Mouse (Mus musculus): Measurements from ENCODE around the gene Igf2bp3. TPM values are rescaled to one million over a fixed set of nuclear protein-coding genes. Genes with fewer than 3 reads are reported as not detected.
"Not testable (repeated sequence)": the region's sequence is repeated elsewhere in the genome, so short reads cannot be mapped to it uniquely, and the experiment has no call there.

Gene Igf2bp3
- total and polyA plus RNA-seq, 3 experiments: 18.4 to 35.6 (median 22.0) TPM

GRCm38 (mm10) chr6:49214928-49215747 is at the start of gene Igf2bp3 (continued):
- TF ChIP-seq SIN3A (IDR thresholded peaks at IDR 0.05; ENCODE audit: low read length): no peak; the same call in 1 of the 2 replicates

GRCm38 (mm10) chr6:49264446-49264845 is 49.7 kb upstream of the Igf2bp3 start:
- H3K9ac ChIP-seq (ENCODE audit: insufficient read depth, low read depth); H3K4me3 ChIP-seq (replicated peaks in 1 of 3; ENCODE audit: low read depth in 2 of 3, low read length in 2 of 3, poor library complexity in 1 of 3); H3K36me3 ChIP-seq (replicated peaks in 1 of 2; ENCODE audit: control insufficient read depth in 1 of 2, insufficient read depth in 1 of 2, low read length in 1 of 2); dilution Hi-C loops (cut with MboI; ENCODE audit: extremely low pct_ligation_motif_present, extremely low pct_unique_long_range_greater_than_20kb, low sequenced_read_pairs); H3K27ac ChIP-seq (ENCODE audit: insufficient read depth, low read depth); H3K27me3 ChIP-seq (replicated peaks); H3K9me3 ChIP-seq (replicated peaks; ENCODE audit: low read length); in situ Hi-C loops (cut with MboI; ENCODE audit: low pct_ligation_motif_present, low pct_unique_long_range_greater_than_20kb, low sequenced_read_pairs); DNase-seq (ENCODE audit: extremely low read depth): not testable (repeated sequence)
- Histone ChIP-seq H3K79me2 (replicated peaks; ENCODE audit: control insufficient read depth, extremely low read depth, insufficient read depth, poor library complexity, severe bottlenecking) (peaks cover 36% of the 10 kb centered on the region), H3K4me1 (ENCODE audit: control insufficient read depth in 1 of 2, insufficient read depth in 2 of 2) (peaks cover 0 to 30% of the 10 kb centered on the region in 2 experiments; a peak in 2 of 4 replicates), H3K4me2 (ENCODE audit: insufficient read depth, low read depth, poor library complexity, severe bottlenecking) (0 out of 2 replicates have a peak overlapping the region, but pooled peaks have one; percentile 63)

- H3K4me2 ChIP-seq (ENCODE audit: insufficient read depth, low read depth, poor library complexity, severe bottlenecking): peak within 1 kb of the TSS; percentile 100; the same call in 1 of the 2 replicates
- H3K27me3 ChIP-seq (replicated peaks): no peaks in the 10 kb centered on the region
- dilution Hi-C loops (cut with MboI; ENCODE audit: extremely low pct_ligation_motif_present, extremely low pct_unique_long_range_greater_than_20kb, low sequenced_read_pairs): no loop called here
- peak within 1 kb of the TSS; percentile 84 for H3K9ac ChIP-seq (ENCODE audit: insufficient read depth, low read depth)
- TF ChIP-seq TBP (conservative IDR thresholded peaks at IDR 0.05; ENCODE audit: low read depth, low read length) (peak; percentile 91), ETS1 (conservative IDR thresholded peaks at IDR 0.05; ENCODE audit: low read depth, low read length) (peak; percentile 69), ZNF384 (IDR thresholded peaks at IDR 0.05; ENCODE audit: low read depth, low read length) (no peak), E2F4 (IDR thresholded peaks at IDR 0.05; ENCODE audit: insufficient replicate concordance, low read depth, low read length) (peak; percentile 73; the same call in 1 of the 2 replicates), ZKSCAN1 (IDR thresholded peaks at IDR 0.05; ENCODE audit: borderline replicate concordance, low read depth, low read length) (no peak), MYC (IDR thresholded peaks at IDR 0.05; ENCODE audit: low read depth, low read length) (peak; percentile 66), NELFE (IDR thresholded peaks at IDR 0.05; ENCODE audit: low read depth, low read length) (peak; percentile 98), MEF2A (IDR thresholded peaks at IDR 0.05; ENCODE audit: borderline replicate concordance, low read depth, low read length) (peak; percentile 59; the same call in 1 of the 2 replicates), ELF1 (IDR thresholded peaks at IDR 0.05; ENCODE audit: low read depth, low read length) (peak; percentile 45; the same call in 1 of the 2 replicates), NRF1 (IDR thresholded peaks at IDR 0.05; ENCODE audit: low read depth, low read length) (peak; percentile 62), RCOR1 (conservative IDR thresholded peaks at IDR 0.05; ENCODE audit: low read depth, low read length) (no peak), MAZ (IDR thresholded peaks at IDR 0.05; ENCODE audit: low read depth, low read length) (no peak), HCFC1 (IDR thresholded peaks at IDR 0.05; ENCODE audit: low read depth, low read length) (peak; percentile 73), MAX (IDR thresholded peaks at IDR 0.05; ENCODE audit: low read length) (peak; percentile 90), TCF12 (IDR thresholded peaks at IDR 0.05; ENCODE audit: low read depth, low read length) (peak; percentile 93), KAT2A (IDR thresholded peaks at IDR 0.05; ENCODE audit: insufficient replicate concordance, low read length) (0 out of 2 replicates have a peak, but pooled peaks have one; percentile 50), BHLHE40 (IDR thresholded peaks at IDR 0.05; ENCODE audit: low read depth, low read length) (peak; percentile 95), RAD21 (IDR thresholded peaks at IDR 0.05; ENCODE audit: low read depth, low read length) (no peak), IRF4 (IDR thresholded peaks at IDR 0.05; ENCODE audit: low read depth, low read length) (peak; percentile 65), MXI1 (IDR thresholded peaks at IDR 0.05; ENCODE audit: low read depth, low read length) (peak; percentile 33; the same call in 1 of the 2 replicates), SIN3A (IDR thresholded peaks at IDR 0.05; ENCODE audit: low read length) (peak; percentile 73), ZMIZ1 (IDR thresholded peaks at IDR 0.05; ENCODE audit: low read depth, low read length) (peak; percentile 93), POLR2A (IDR thresholded peaks at IDR 0.05; ENCODE audit: low read depth, low read length) (peak; percentile 98), GABPA (IDR thresholded peaks at IDR 0.05; ENCODE audit: insufficient replicate concordance, low read depth, low read length) (no peak), POLR2AphosphoS2 (IDR thresholded peaks at IDR 0.05; ENCODE audit: low read depth, low read length) (peak; percentile 86; the same call in 1 of the 2 replicates)
- peaks cover 0 to 36% of the 10 kb centered on the region in 2 experiments; a peak in 2 of 4 replicates for H3K4me1 ChIP-seq (ENCODE audit: control insufficient read depth in 1 of 2, insufficient read depth in 2 of 2)
- no peaks in the 10 kb centered on the region for H3K9me3 ChIP-seq (replicated peaks; ENCODE audit: low read length)
- peak within 1 kb of the TSS; percentile 63 to 98 (median 83) for H3K4me3 ChIP-seq (replicated peaks in 1 of 3; ENCODE audit: low read depth in 2 of 3, low read length in 2 of 3, poor library complexity in 1 of 3)
- H3K79me2 ChIP-seq (replicated peaks; ENCODE audit: control insufficient read depth, extremely low read depth, insufficient read depth, poor library complexity, severe bottlenecking): peaks cover 41% of the 10 kb centered on the region
- peak; percentile 94 for DNase-seq (ENCODE audit: extremely low read depth)
- H3K36me3 ChIP-seq (replicated peaks in 1 of 2; ENCODE audit: control insufficient read depth in 1 of 2, insufficient read depth in 1 of 2, low read length in 1 of 2): peaks cover 0 to 7% of the 10 kb centered on the region in 2 experiments
- in situ Hi-C loops (cut with MboI; ENCODE audit: low pct_ligation_motif_present, low pct_unique_long_range_greater_than_20kb, low sequenced_read_pairs): no loop called here
- peak within 1 kb of the TSS; percentile 76 for H3K27ac ChIP-seq (ENCODE audit: insufficient read depth, low read depth)
Observed at GRCm38 (mm10) chr6:49263847-49264243, 49.1 kb upstream of the Igf2bp3 start, which contains the start of gene Tra2a. TSS of gene Tra2a (minus strand) at chr6:49264033.
